Mouse (Mus musculus) B cell, adult 2 months (primary cell): Measurements from ENCODE around the gene Oas1f.
"Not testable (repeated sequence)": the region's sequence is repeated elsewhere in the genome, so short reads cannot be mapped to it uniquely, and the experiment has no call there.

Experiments
- DNase-seq, 2 experiments: peaks; one replicate each; pipeline ENCODE4 v3.0.0; 2022

Gene Oas1f

GRCm38 (mm10) chr5:120847067-120847466, at the start of gene Oas1f:
Gene Oas1f, plus strand, starts transcription at chr5:120847367.
- DNase-seq, result no peak

- not testable (repeated sequence) for DNase-seq
Measured at GRCm38 (mm10) chr5:120798147-120798546, 49.0 kb upstream of the Oas1f start.

GRCm38 (mm10) chr5:120798943-120799342, 48.2 kb upstream of the Oas1f start:
- not testable (repeated sequence) for DNase-seq

- DNase-seq, result no peak
Measured at GRCm38 (mm10) chr5:120803596-120803995, 43.6 kb upstream of the Oas1f start.

- peak; percentile 78 to 80 for DNase-seq
Measured at GRCm38 (mm10) chr5:120806458-120806857, 40.7 kb upstream of the Oas1f start.

- no peak for DNase-seq
Measured at GRCm38 (mm10) chr5:120809171-120809570, 38.0 kb upstream of the Oas1f start.

- DNase-seq, result peak; percentile 82
Measured at GRCm38 (mm10) chr5:120811951-120812819, 35.0 kb upstream of the Oas1f start, which contains the start of gene Oas1c. Gene Oas1c, minus strand, starts transcription at chr5:120812514.

GRCm38 (mm10) chr5:120813023-120813422, 34.1 kb upstream of the Oas1f start:
- no peak for DNase-seq

- peak; percentile 80 to 81 for DNase-seq
Measured at GRCm38 (mm10) chr5:120815949-120816348, 31.2 kb upstream of the Oas1f start.

- DNase-seq, result no peak
Measured at GRCm38 (mm10) chr5:120818999-120819398, 28.2 kb upstream of the Oas1f start.

GRCm38 (mm10) chr5:120831031-120831430, 16.1 kb upstream of the Oas1f start:
- peak; percentile 22 to 47 for DNase-seq

- no peak for DNase-seq
Measured at GRCm38 (mm10) chr5:120833335-120834280, 13.6 kb upstream of the Oas1f start.

GRCm38 (mm10) chr5:120836731-120837585, 10.2 kb upstream of the Oas1f start:
- peak; percentile 73 to 76 for DNase-seq

- no peak for DNase-seq
Measured at GRCm38 (mm10) chr5:120844713-120845112, 2.5 kb upstream of the Oas1f start.

GRCm38 (mm10) chr5:120849601-120850136, 2.5 kb downstream of the Oas1f start:
- DNase-seq, result peak; percentile 55 to 60

GRCm38 (mm10) chr5:120859241-120859640, 12.1 kb downstream of the Oas1f start:
- DNase-seq, result no peak

- DNase-seq, result no peak
Measured at GRCm38 (mm10) chr5:120861121-120861520, 14.0 kb downstream of the Oas1f start, which contains the start of gene Oas1h. Gene Oas1h, plus strand, starts transcription at chr5:120861421.

- DNase-seq, result peak; percentile 46 to 57
Measured at GRCm38 (mm10) chr5:120865336-120865860, 18.2 kb downstream of the Oas1f start.

GRCm38 (mm10) chr5:120869436-120870015, 22.4 kb downstream of the Oas1f start:
- no peak for DNase-seq

GRCm38 (mm10) chr5:120870081-120870480, 22.9 kb downstream of the Oas1f start:
- no peak for DNase-seq

GRCm38 (mm10) chr5:120870782-120871181, 23.6 kb downstream of the Oas1f start:
- DNase-seq, result no peak
